8 mouse cellular contexts compared by ENCODE assay signal in the genomic region with DNA sequence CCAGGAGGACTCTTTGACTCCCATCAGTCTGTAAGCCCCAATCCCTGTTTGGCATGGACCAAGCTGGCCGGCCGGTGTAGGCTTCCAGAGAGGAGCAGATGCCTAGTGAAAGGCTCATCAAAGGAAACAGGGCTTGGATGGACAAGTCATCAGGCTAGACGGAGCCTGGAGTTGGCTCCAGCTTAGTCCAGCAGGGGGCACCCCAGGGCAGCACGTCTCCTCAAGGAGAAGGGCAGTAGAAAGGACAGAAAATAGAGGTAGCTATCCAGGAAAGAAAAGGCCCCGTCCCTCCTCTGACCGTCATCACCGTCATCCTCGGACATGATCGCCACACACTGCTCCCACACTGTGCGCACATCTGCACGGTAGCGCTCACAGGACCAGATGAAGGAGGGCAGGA. TPM values are rescaled to one million over a fixed set of nuclear protein-coding genes. Genes with fewer than 3 reads are reported as not detected.
A peak's percentile ranks its signal among the peaks of the same experiment; 100 is the strongest.
DNase-seq lines count a peak whose midpoint lies in the region; ATAC-seq and TF ChIP-seq lines count a peak whose summit lies in the region.

No protein-coding gene starts in this region.

- peak; percentile 11; the same call in 1 of the 2 replicates for ATAC-seq in cerebellum, adult (ENCODE audit: insufficient number of reproducible peaks, low FRiP score, low TSS enrichment)
- ATAC-seq in forebrain, embryonic 14.5 days, result 0 out of 2 replicates have a peak, but pooled peaks have one; percentile 2
- ATAC-seq in neutrophil, adult 5-6 weeks (ENCODE audit: extremely low read depth, insufficient number of reproducible peaks, low FRiP score, poor library complexity, severe bottlenecking), result peak; percentile 43

- H3K4me3 ChIP-seq in E14TG2a.4 (replicated peaks; ENCODE audit: low read length), result peak overlapping the region; percentile 48; the same call in 1 of the 2 replicates
- no peak overlapping the region for H3K4me3 ChIP-seq in forebrain, embryonic 14.5 days (ENCODE audit: low read depth, low read length)

- H3K9me3 ChIP-seq in E14TG2a.4 (ENCODE audit: low read length), result no peaks in the 10 kb centered on the region
- no peaks in the 10 kb centered on the region for H3K9me3 ChIP-seq in forebrain, embryonic 14.5 days (replicated peaks; ENCODE audit: control insufficient read depth, low read length)

- intact Hi-C loops in heart, postnatal 10 days (cut with DNase I), result loop anchor here (2.0 to 5.0 kb wide), 2 partner anchors 45 to 58 kb away; no protein-coding TSS in a partner anchor

- peak; percentile 83 for DNase-seq in forebrain, embryonic 14.5 days (ENCODE audit: low spot score)
- DNase-seq in heart, postnatal 10 days, result peak; percentile 91 to 95
- peak; percentile 89 for DNase-seq in layer of hippocampus, adult 11-12 months (ENCODE audit: low spot score)
- DNase-seq in lung, adult 18-20 months, result peak; percentile 74 to 78
- peak; percentile 70 for DNase-seq in testis, postnatal 14 days (ENCODE audit: low spot score)

- peak overlapping the region; percentile 58; the same call in 1 of the 2 replicates for H3K27ac ChIP-seq in forebrain, embryonic 14.5 days (ENCODE audit: low read depth, low read length)

- H3K4me2 ChIP-seq in forebrain, embryonic 14.5 days (ENCODE audit: low read length), result peak overlapping the region; percentile 31

- H3K27me3 ChIP-seq in E14TG2a.4 (ENCODE audit: insufficient read depth, low read length), result peaks cover 67% of the 10 kb centered on the region
- no peaks in the 10 kb centered on the region for H3K27me3 ChIP-seq in forebrain, embryonic 14.5 days (replicated peaks; ENCODE audit: control insufficient read depth, insufficient read depth, low read length)

- TF ChIP-seq CTCF in E14TG2a.4 (conservative IDR thresholded peaks at IDR 0.05; ENCODE audit: low read length), result peak; percentile 72

- H3K9ac ChIP-seq in forebrain, embryonic 14.5 days (ENCODE audit: low read length), result peak overlapping the region; percentile 47

- WGBS in forebrain, embryonic 14.5 days, result 10% methylated on average over 12 of the region's 12 CpGs

- peaks cover 87% of the 10 kb centered on the region for H3K4me1 ChIP-seq in E14TG2a.4 (replicated peaks; ENCODE audit: low read depth, low read length)
- peaks cover 31% of the 10 kb centered on the region for H3K4me1 ChIP-seq in forebrain, embryonic 14.5 days (ENCODE audit: control insufficient read depth, insufficient read depth, low read length)

- H3K36me3 ChIP-seq in E14TG2a.4 (ENCODE audit: insufficient read depth, low read length), result no peaks in the 10 kb centered on the region
- H3K36me3 ChIP-seq in forebrain, embryonic 14.5 days (ENCODE audit: control insufficient read depth, insufficient read depth, low read length), result 0 out of 2 replicates have a peak, but pooled peaks cover 12% of the 10 kb centered on the region

RNA-seq across cellular contexts. Expression of gene P3h3, which starts 2.2 kb away (rescaled TPM):
- polyA plus RNA-seq in forebrain, embryonic 14.5 days (2014; fragmentation: Nextera tagmentation; extraction: Ambion mirVana), result 6.2 and 10.1 TPM in 2 replicates
- 10 to 100 TPM; 27.1 to 27.3 TPM for total RNA-seq in heart, postnatal 10 days (2021)
- not detected in 2 replicates for total RNA-seq in neutrophil, adult 5-6 weeks (2017)

RNA-seq across cellular contexts. Expression of gene Gpr162, which starts 4.1 kb away (rescaled TPM):
- 11.0 and 13.0 TPM in 2 replicates for polyA plus RNA-seq in forebrain, embryonic 14.5 days (2014; fragmentation: Nextera tagmentation; extraction: Ambion mirVana)
- 1 to 10 TPM; 3.0 to 4.9 TPM for total RNA-seq in heart, postnatal 10 days (2021)
- total RNA-seq in neutrophil, adult 5-6 weeks (2017), result not detected in 2 replicates

RNA-seq across cellular contexts. Expression of gene Gnb3, which starts 19.6 kb away (rescaled TPM):
- polyA plus RNA-seq in forebrain, embryonic 14.5 days (2014; fragmentation: Nextera tagmentation; extraction: Ambion mirVana), result 0.54 and 0.89 TPM in 2 replicates
- 1 to 10 TPM; 3.9 to 4.4 TPM for total RNA-seq in heart, postnatal 10 days (2021)
- 0.70 TPM in 1 of 2 replicates, not detected in the other for total RNA-seq in neutrophil, adult 5-6 weeks (2017)

RNA-seq across cellular contexts. Expression of gene Cd4, which starts 28.3 kb away (rescaled TPM):
- polyA plus RNA-seq in forebrain, embryonic 14.5 days (2014; fragmentation: Nextera tagmentation; extraction: Ambion mirVana), result 0.29 and 0.38 TPM in 2 replicates
- total RNA-seq in heart, postnatal 10 days (2021), result 1 to 10 TPM; 1.2 to 2.1 TPM
- total RNA-seq in neutrophil, adult 5-6 weeks (2017), result 6.8 and 7.1 TPM in 2 replicates

RNA-seq across cellular contexts. Expression of gene Cdca3, which starts 30.4 kb away (rescaled TPM):
- 107 and 139 TPM in 2 replicates for polyA plus RNA-seq in forebrain, embryonic 14.5 days (2014; fragmentation: Nextera tagmentation; extraction: Ambion mirVana)
- total RNA-seq in heart, postnatal 10 days (2021), result 10 to 100 TPM; 19.1 to 23.2 TPM
- 1.4 and 3.0 TPM in 2 replicates for total RNA-seq in neutrophil, adult 5-6 weeks (2017)

Comparison
In these comparisons a context has a peak if more than half of its experiments do, and no peak if none do; other contexts are left out.
1. RNA of gene P3h3, which starts 2.2 kb away (total RNA-seq): 27.1 to 27.3 TPM in heart, postnatal 10 days; not detected in neutrophil, adult 5-6 weeks; every median in the first group is over 10 times any median in the second.
2. Peak in every context shown above with its lines, with median percentiles within 50 percentile points of each other: ATAC-seq and DNase-seq.